7 mouse cellular contexts compared by ENCODE assay signal in the genomic region with DNA sequence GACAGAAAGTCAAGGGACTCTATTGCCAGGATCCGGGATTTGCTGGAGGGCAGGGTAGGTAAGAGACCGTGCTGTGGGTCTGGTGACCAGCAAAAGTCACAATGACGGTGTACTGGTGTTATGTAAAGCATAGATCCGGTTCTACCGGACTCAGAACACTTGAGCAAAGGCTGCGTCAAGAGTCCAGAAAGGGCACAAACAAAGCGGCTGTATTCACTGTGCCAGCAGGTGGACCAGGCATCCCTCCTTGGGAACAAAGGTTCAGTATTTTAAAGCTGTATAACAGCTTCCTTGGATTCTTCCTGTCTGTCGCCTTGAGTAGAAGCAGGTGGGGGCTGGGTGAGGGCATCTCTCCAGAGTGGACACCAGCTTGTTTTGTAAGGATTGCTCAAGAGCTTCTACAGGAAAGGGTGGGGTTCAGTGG. TPM values are rescaled to one million over a fixed set of nuclear protein-coding genes. Genes with fewer than 3 reads are reported as not detected.
A peak's percentile ranks its signal among the peaks of the same experiment; 100 is the strongest.
DNase-seq lines count a peak whose midpoint lies in the region; ATAC-seq and TF ChIP-seq lines count a peak whose summit lies in the region.

No protein-coding gene starts in this region.

- H3K27me3 ChIP-seq in embryonic facial prominence, embryonic 14.5 days (replicated peaks; ENCODE audit: control insufficient read depth, insufficient read depth, low read length): no peaks in the 10 kb centered on the region
- H3K27me3 ChIP-seq in kidney, adult 2 months (replicated peaks; ENCODE audit: control insufficient read depth, insufficient read depth, low read length): no peaks in the 10 kb centered on the region
- H3K27me3 ChIP-seq in lung, embryonic 16.5 days (ENCODE audit: control insufficient read depth, insufficient read depth, low read depth, low read length): no peaks in the 10 kb centered on the region

- H3K9ac ChIP-seq in embryonic facial prominence, embryonic 14.5 days (ENCODE audit: low read depth, low read length): no peak overlapping the region
- peak overlapping the region; percentile 30; the same call in 1 of the 2 replicates for H3K9ac ChIP-seq in lung, embryonic 16.5 days (ENCODE audit: low read length)

- H3K27ac ChIP-seq in embryonic facial prominence, embryonic 14.5 days (replicated peaks; ENCODE audit: low read depth, low read length): peak overlapping the region; percentile 69
- peak overlapping the region; percentile 66 for H3K27ac ChIP-seq in kidney, adult 2 months (ENCODE audit: insufficient read depth, low read depth, low read length)
- H3K27ac ChIP-seq in lung, embryonic 16.5 days (ENCODE audit: low read length): peak overlapping the region; percentile 91

- no peak for TF ChIP-seq POLR2A in kidney, adult 2 months (IDR thresholded peaks at IDR 0.05; ENCODE audit: low read depth, low read length)

- H3K9me3 ChIP-seq in embryonic facial prominence, embryonic 14.5 days (ENCODE audit: control insufficient read depth, low read length): no peaks in the 10 kb centered on the region
- H3K9me3 ChIP-seq in lung, embryonic 16.5 days (ENCODE audit: control insufficient read depth, low read length): no peaks in the 10 kb centered on the region

- no peak for ATAC-seq in embryonic facial prominence, embryonic 14.5 days (ENCODE audit: low read depth)
- peak; percentile 68 for ATAC-seq in lung, embryonic 16.5 days (ENCODE audit: low read depth)

- TF ChIP-seq CTCF in kidney, adult 2 months (conservative IDR thresholded peaks at IDR 0.05; ENCODE audit: insufficient read depth, insufficient read length, low read depth, low read length): no peak

- WGBS in embryonic facial prominence, embryonic 14.5 days: 55% methylated on average over 8 of the region's 8 CpGs
- 29% methylated on average over 8 of the region's 8 CpGs for WGBS in kidney, adult 2 months
- 39% methylated on average over 8 of the region's 8 CpGs for WGBS in lung, embryonic 16.5 days

- H3K4me1 ChIP-seq in embryonic facial prominence, embryonic 14.5 days (ENCODE audit: control insufficient read depth, insufficient read depth, low read length): peaks cover 10% of the 10 kb centered on the region
- H3K4me1 ChIP-seq in kidney, adult 2 months (ENCODE audit: control insufficient read depth, insufficient read depth, low read length): peaks cover 16% of the 10 kb centered on the region; the same call in 1 of the 2 replicates
- H3K4me1 ChIP-seq in lung, embryonic 16.5 days (replicated peaks; ENCODE audit: control insufficient read depth, insufficient read depth, low read length): peaks cover 13% of the 10 kb centered on the region

- H3K4me2 ChIP-seq in embryonic facial prominence, embryonic 14.5 days (ENCODE audit: low read depth, low read length): no peak overlapping the region
- peak overlapping the region; percentile 41 for H3K4me2 ChIP-seq in lung, embryonic 16.5 days (ENCODE audit: low read depth, low read length)

- no peak overlapping the region for H3K4me3 ChIP-seq in embryonic facial prominence, embryonic 14.5 days (ENCODE audit: low read depth, low read length)
- H3K4me3 ChIP-seq in kidney, adult 2 months (ENCODE audit: insufficient read depth, low read depth, low read length): no peak overlapping the region
- H3K4me3 ChIP-seq in lung, embryonic 16.5 days (ENCODE audit: low read length): no peak overlapping the region

- DNase-seq in adrenal gland, postnatal 14 days: peak; percentile 44
- DNase-seq in embryonic facial prominence, embryonic 14.5 days (ENCODE audit: low spot score): no peak
- DNase-seq in kidney, adult 2 months: peak; percentile 89
- no peak for DNase-seq in frontal cortex, postnatal 36 days (ENCODE audit: low spot score in 2 of 2)
- DNase-seq in retina, postnatal 1 day: no peak
- DNase-seq in Muller cell, postnatal 12 days (ENCODE audit: inconsistent ontology term): no peak

- H3K36me3 ChIP-seq in embryonic facial prominence, embryonic 14.5 days (ENCODE audit: control insufficient read depth, insufficient read depth, low read length): no peaks in the 10 kb centered on the region
- H3K36me3 ChIP-seq in kidney, adult 2 months (ENCODE audit: control insufficient read depth, insufficient read depth, low read length): no peaks in the 10 kb centered on the region
- no peaks in the 10 kb centered on the region for H3K36me3 ChIP-seq in lung, embryonic 16.5 days (ENCODE audit: control insufficient read depth, insufficient read depth, low read length)

RNA-seq across cellular contexts. Expression of a gene that starts 22.3 kb away (rescaled TPM):
- 40.1 and 41.1 TPM in 2 replicates for total RNA-seq in adrenal gland, postnatal 14 days (2021)
- 23.6 and 27.0 TPM in 2 replicates for polyA plus RNA-seq in embryonic facial prominence, embryonic 14.5 days (2014; fragmentation: Nextera tagmentation; extraction: Ambion mirVana)
- polyA plus RNA-seq in kidney, adult 2 months (2012; rRNA removed): 31.1 and 35.3 TPM in 2 replicates
- polyA plus RNA-seq in lung, embryonic 16.5 days (2015; fragmentation: Nextera tagmentation; extraction: Ambion mirVana): 19.7 and 20.7 TPM in 2 replicates

Comparison
In these comparisons a context has a peak if more than half of its experiments do, and no peak if none do; other contexts are left out.
1. DNase-seq: peak in adrenal gland, postnatal 14 days (single experiment) and kidney, adult 2 months (single experiment); none in embryonic facial prominence, embryonic 14.5 days (single experiment), frontal cortex, postnatal 36 days (0 of 2), retina, postnatal 1 day (single experiment) and Muller cell, postnatal 12 days (single experiment).
2. Peak in every context shown above with its lines, with median percentiles within 50 percentile points of each other: H3K27ac ChIP-seq.